Mouse (Mus musculus): ENCODE data around the gene Gm17651. TPM values are rescaled to one million over a fixed set of nuclear protein-coding genes. Genes with fewer than 3 reads are reported as not detected.

The Gm17651 gene
- polyA plus RNA-seq (2015; fragmentation: Illumina TruSeq; extraction: RNeasy Lipid Tissue Mini Kit (QIAGEN cat#74804); ENCODE audit: insufficient read depth, low read depth, low replicate concordance), result not detected

DNA sequence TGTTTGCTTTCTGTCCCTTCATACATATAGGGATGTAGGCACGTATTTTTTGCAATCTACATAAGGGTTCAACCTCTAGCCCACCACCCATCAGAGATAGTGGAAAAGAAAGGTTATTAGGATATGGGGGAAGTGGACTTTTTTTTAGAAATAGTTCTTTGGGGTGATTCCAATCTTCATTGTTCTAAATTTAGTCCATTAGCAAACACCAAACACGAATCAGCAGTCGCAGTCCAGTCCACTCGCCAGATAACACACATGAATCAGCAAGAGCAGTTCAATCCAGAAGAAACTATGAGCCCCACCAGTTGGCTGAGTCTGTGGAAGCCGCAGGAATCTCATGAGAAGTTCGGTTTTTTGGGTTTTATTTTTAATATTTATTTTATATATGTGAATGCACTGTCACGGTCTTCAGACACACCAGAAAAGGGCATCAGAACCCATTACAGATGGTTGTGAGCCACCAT is at the start of gene Gm17651:
Gene Gm17651, minus strand, starts transcription at position 51 of the 467 bp plus-strand sequence.

GRCm38 (mm10) chr3:97657655-97658411 is 16.7 kb downstream of the Gm17651 start, which contains the start of gene Prkab2:
Gene Prkab2, plus strand, starts transcription at chr3:97658193.

GRCm38 (mm10) chr3:97628391-97629001 is 46.0 kb downstream of the Gm17651 start, which contains the start of gene Fmo5:
Gene Fmo5, plus strand, starts transcription at chr3:97628804.

Other genes starting within 250 kb of the Gm17651 start
- 3.6 TPM for gene Chd1l, start 64.5 kb downstream of the Gm17651 start, polyA plus RNA-seq (2015; fragmentation: Illumina TruSeq; extraction: RNeasy Lipid Tissue Mini Kit (QIAGEN cat#74804); ENCODE audit: insufficient read depth, low read depth, low replicate concordance)
- gene Fmo5, start 45.9 kb downstream of the Gm17651 start, polyA plus RNA-seq (2015; fragmentation: Illumina TruSeq; extraction: RNeasy Lipid Tissue Mini Kit (QIAGEN cat#74804); ENCODE audit: insufficient read depth, low read depth, low replicate concordance), result 1.5 TPM
- 2.8 TPM for gene Prkab2, start 16.5 kb downstream of the Gm17651 start, polyA plus RNA-seq (2015; fragmentation: Illumina TruSeq; extraction: RNeasy Lipid Tissue Mini Kit (QIAGEN cat#74804); ENCODE audit: insufficient read depth, low read depth, low replicate concordance)
- gene Pde4dip, start 214.0 kb upstream of the Gm17651 start, polyA plus RNA-seq (2015; fragmentation: Illumina TruSeq; extraction: RNeasy Lipid Tissue Mini Kit (QIAGEN cat#74804); ENCODE audit: insufficient read depth, low read depth, low replicate concordance), result 7.3 TPM
- gene Sec22b, start 226.5 kb upstream of the Gm17651 start, polyA plus RNA-seq (2015; fragmentation: Illumina TruSeq; extraction: RNeasy Lipid Tissue Mini Kit (QIAGEN cat#74804); ENCODE audit: insufficient read depth, low read depth, low replicate concordance), result 16.3 TPM